Mouse (Mus musculus) midbrain, embryonic 14.5 days (tissue): ENCODE measurements around the gene Dll3. TPM values are rescaled to one million over a fixed set of nuclear protein-coding genes. Genes with fewer than 3 reads are reported as not detected.
A peak's percentile ranks its signal among the peaks of the same experiment; 100 is the strongest.

ENCODE experiments used
- ATAC-seq: fragments of 200-750 bp; cut with Nextera tagmentation; 2 replicates; pipeline ENCODE4 v1.8.0; 2017; ENCODE audit warnings: moderate number of reproducible peaks, moderate library complexity; ENCODE audit not compliant: low FRiP score, low TSS enrichment
- DNase-seq: peaks from one replicate; pipeline ENCODE4 v3.0.0-alpha.2; 2015
- H3K27ac ChIP-seq: fragments of 300-500 bp; sonication (generic); replicated peaks from 2 replicates; pipeline ENCODE4 v1.5.1; 2014; ENCODE audit warnings: mild to moderate bottlenecking, low read depth, low read length, moderate library complexity
- H3K27me3 ChIP-seq: fragments of 300-500 bp; sonication (generic); 2 replicates; pipeline ENCODE4 v1.6.1; 2014; ENCODE audit warnings: low read length, control low read depth, mixed read lengths; ENCODE audit not compliant: control insufficient read depth, insufficient read depth
- H3K36me3 ChIP-seq: fragments of 300-500 bp; sonication (generic); 2 replicates; pipeline ENCODE4 v1.6.1; 2014; ENCODE audit warnings: low read length, control low read depth; ENCODE audit not compliant: control insufficient read depth, insufficient read depth
- H3K4me1 ChIP-seq: fragments of 300-500 bp; sonication (generic); 2 replicates; pipeline ENCODE4 v1.6.1; 2014; ENCODE audit warnings: mild to moderate bottlenecking, antibody characterized with exemption, low read length, control low read depth; ENCODE audit not compliant: control insufficient read depth, insufficient read depth
- H3K4me2 ChIP-seq: fragments of 300-500 bp; sonication (generic); 2 replicates; pipeline ENCODE4 v1.6.1; 2014; ENCODE audit warnings: mild to moderate bottlenecking, low read length, moderate library complexity
- H3K4me3 ChIP-seq: fragments of 300-500 bp; sonication (generic); replicated peaks from 2 replicates; pipeline ENCODE4 v1.5.1; 2014; ENCODE audit warnings: low read depth, low read length
- H3K9ac ChIP-seq: fragments of 300-500 bp; sonication (generic); replicated peaks from 2 replicates; pipeline ENCODE4 v1.6.1; 2014; ENCODE audit warnings: mild to moderate bottlenecking, low read length, moderate library complexity
- H3K9me3 ChIP-seq: fragments of 300-500 bp; sonication (generic); 2 replicates; pipeline ENCODE4 v1.6.1; 2016; ENCODE audit warnings: low read length, control low read depth, mixed read lengths; ENCODE audit not compliant: control insufficient read depth
- WGBS: fragments of 180-500 bp; shearing (Covaris S2); extraction: QIAGEN DNeasy Blood & Tissue Kit; methylation state at CpG from one replicate; pipeline ENCODE4 v1.1.7; 2014; 5-methylcytosine and 5-hydroxymethylcytosine counted together
- polyA plus RNA-seq: library from polyadenylated mRNA; unstranded; fragments of >200 nt; fragmentation: Nextera tagmentation; extraction: Ambion mirVana; gene quantifications from 2 replicates; pipeline ENCODE4 v1.2.1, GENCODE M21; 2014

Gene Dll3
- polyA plus RNA-seq, 1 experiment from 2014 or later, result 32.2 TPM

- H3K4me1 ChIP-seq, result peaks cover 7% of the 10 kb centered on the region; the same call in 1 of the 2 replicates
- peaks cover 20% of the 10 kb centered on the region for H3K27me3 ChIP-seq
- ATAC-seq (peak; percentile 31; the same call in 1 of the 2 replicates), DNase-seq (peak; percentile 69)
- peak within 1 kb of the TSS; percentile 50 for H3K4me2 ChIP-seq
- peak within 1 kb of the TSS; percentile 19 for H3K4me3 ChIP-seq
- H3K36me3 ChIP-seq, result no peaks in the 10 kb centered on the region
- H3K9ac ChIP-seq, result peak within 1 kb of the TSS; percentile 26; the same call in 1 of the 2 replicates
- no peak within 1 kb of the TSS for H3K27ac ChIP-seq
- WGBS, result 1% methylated on average over 52 of the region's 52 CpGs
- H3K9me3 ChIP-seq, result no peaks in the 10 kb centered on the region
Observed at GRCm38 (mm10) chr7:28290638-28291590, 11.1 kb downstream of the Dll3 start, which contains the start of gene Selenov. TSS of gene Selenov (minus strand) at chr7:28291186.

GRCm38 (mm10) chr7:28290165-28290564 is 11.9 kb downstream of the Dll3 start:
- Histone ChIP-seq H3K36me3 (no peaks in the 10 kb centered on the region), H3K9ac (peak overlapping the region; percentile 26; the same call in 1 of the 2 replicates), H3K4me1 (peaks cover 7% of the 10 kb centered on the region; the same call in 1 of the 2 replicates), H3K4me2 (peak overlapping the region; percentile 50), H3K4me3 (peak overlapping the region; percentile 19; the same call in 1 of the 2 replicates), H3K9me3 (no peaks in the 10 kb centered on the region), H3K27ac (no peak overlapping the region), H3K27me3 (peaks cover 20% of the 10 kb centered on the region)
- 1% methylated on average over 18 of the region's 18 CpGs for WGBS
- DNase-seq (peak; percentile 61), ATAC-seq (no peak)

- Histone ChIP-seq H3K4me3 (no peak overlapping the region), H3K4me1 (peaks cover 19% of the 10 kb centered on the region), H3K36me3 (no peaks in the 10 kb centered on the region), H3K4me2 (no peak overlapping the region), H3K9ac (no peak overlapping the region), H3K27me3 (no peaks in the 10 kb centered on the region), H3K27ac (no peak overlapping the region), H3K9me3 (no peaks in the 10 kb centered on the region)
- DNase-seq, result no peak
- no peak for ATAC-seq
- WGBS, result 74% methylated on average over 7 of the region's 7 CpGs
Observed at GRCm38 (mm10) chr7:28280630-28281029, 21.4 kb downstream of the Dll3 start.

- WGBS, result 85% methylated on average over 7 of the region's 7 CpGs
- Histone ChIP-seq H3K36me3 (0 out of 2 replicates have a peak, but pooled peaks cover 3% of the 10 kb centered on the region), H3K4me2 (peak overlapping the region; percentile 76), H3K9me3 (no peaks in the 10 kb centered on the region), H3K27me3 (no peaks in the 10 kb centered on the region), H3K4me1 (peaks cover 19% of the 10 kb centered on the region), H3K9ac (peak overlapping the region; percentile 95), H3K27ac (peak overlapping the region; percentile 90), H3K4me3 (peak overlapping the region; percentile 62)
- DNase-seq (no peak), ATAC-seq (no peak)
Observed at GRCm38 (mm10) chr7:28278279-28278652, 23.8 kb downstream of the Dll3 start.

GRCm38 (mm10) chr7:28277615-28278278 is 24.3 kb downstream of the Dll3 start, which contains the start of gene Eid2b:
TSS of gene Eid2b (plus strand) at chr7:28277739.
- Histone ChIP-seq H3K27me3 (no peaks in the 10 kb centered on the region), H3K36me3 (peaks cover 8% of the 10 kb centered on the region), H3K4me1 (peaks cover 19% of the 10 kb centered on the region), H3K9ac (peak within 1 kb of the TSS; percentile 95), H3K4me2 (peak within 1 kb of the TSS; percentile 76), H3K9me3 (no peaks in the 10 kb centered on the region), H3K4me3 (peak within 1 kb of the TSS; percentile 62), H3K27ac (peak within 1 kb of the TSS; percentile 90)
- peak; percentile 77 for ATAC-seq
- WGBS, result 2% methylated on average over 68 of the region's 68 CpGs
- peak; percentile 98 for DNase-seq

GRCm38 (mm10) chr7:28277237-28277614 is 24.8 kb downstream of the Dll3 start:
- H3K27ac ChIP-seq, result no peak overlapping the region
- no peaks in the 10 kb centered on the region for H3K27me3 ChIP-seq
- H3K4me3 ChIP-seq, result no peak overlapping the region
- peaks cover 19% of the 10 kb centered on the region for H3K4me1 ChIP-seq
- no peak overlapping the region for H3K4me2 ChIP-seq
- no peaks in the 10 kb centered on the region for H3K9me3 ChIP-seq
- 57% methylated on average over 8 of the region's 8 CpGs for WGBS
- no peak overlapping the region for H3K9ac ChIP-seq
- ATAC-seq, result no peak
- DNase-seq, result no peak
- H3K36me3 ChIP-seq, result peaks cover 14% of the 10 kb centered on the region

GRCm38 (mm10) chr7:28271761-28272160 is 30.3 kb downstream of the Dll3 start:
- ATAC-seq (no peak), DNase-seq (no peak)
- Histone ChIP-seq H3K36me3 (peaks cover 14% of the 10 kb centered on the region), H3K27me3 (no peaks in the 10 kb centered on the region), H3K9ac (no peak overlapping the region), H3K27ac (no peak overlapping the region), H3K4me1 (peaks cover 9% of the 10 kb centered on the region; the same call in 1 of the 2 replicates), H3K4me3 (no peak overlapping the region), H3K9me3 (no peaks in the 10 kb centered on the region), H3K4me2 (no peak overlapping the region)
- 69% methylated on average over 3 of the region's 3 CpGs for WGBS

- DNase-seq, result no peak
- H3K4me1 ChIP-seq, result peaks cover 9% of the 10 kb centered on the region; the same call in 1 of the 2 replicates
- no peaks in the 10 kb centered on the region for H3K9me3 ChIP-seq
- H3K9ac ChIP-seq, result no peak overlapping the region
- peak overlapping the region; percentile 92 for H3K4me2 ChIP-seq
- peaks cover 12% of the 10 kb centered on the region for H3K36me3 ChIP-seq
- H3K27me3 ChIP-seq, result no peaks in the 10 kb centered on the region
- H3K27ac ChIP-seq, result no peak overlapping the region
- no peak overlapping the region for H3K4me3 ChIP-seq
- 96% methylated on average over 12 of the region's 12 CpGs for WGBS
- no peak for ATAC-seq
Observed at GRCm38 (mm10) chr7:28269355-28269754, 32.7 kb downstream of the Dll3 start.
